Mouse (Mus musculus) heart, adult 2 months (tissue): ENCODE results near the gene Snai3. TPM values are rescaled to one million over a fixed set of nuclear protein-coding genes. Genes with fewer than 3 reads are reported as not detected.

Source experiments
- DNase-seq, 2 experiments: peaks; one replicate each; pipeline ENCODE4 v3.0.0; 2021
- H3K27ac ChIP-seq: fragments of 200-600 bp; 2 replicates; pipeline ENCODE4 v1.8.1; 2022
- H3K27me3 ChIP-seq: fragments of 200-500 bp; 2 replicates; pipeline ENCODE4 v1.6.1; 2012; ENCODE audit warnings: mild to moderate bottlenecking, low read length, inconsistent platforms, mixed read lengths; ENCODE audit not compliant: control insufficient read depth, insufficient read depth
- H3K36me3 ChIP-seq: fragments of 200-500 bp; 2 replicates; pipeline ENCODE4 v1.6.1; 2012; ENCODE audit warnings: low read length, inconsistent platforms; ENCODE audit not compliant: control insufficient read depth, insufficient read depth
- H3K4me1 ChIP-seq: fragments of 200-500 bp; 2 replicates; pipeline ENCODE4 v1.6.1; 2011; ENCODE audit warnings: low read length; ENCODE audit not compliant: control insufficient read depth, insufficient read depth
- H3K4me3 ChIP-seq: fragments of 200-600 bp; 2 replicates; pipeline ENCODE4 v1.8.1; 2022
- H3K79me2 ChIP-seq: fragments of 200-500 bp; replicated peaks from 2 replicates; pipeline ENCODE4 v1.6.1; 2012; ENCODE audit warnings: mild to moderate bottlenecking, inconsistent platforms, low read length, moderate library complexity, mixed read lengths; ENCODE audit not compliant: control insufficient read depth, insufficient read depth
- H3K9ac ChIP-seq: fragments of 200-500 bp; 2 replicates; pipeline ENCODE4 v1.6.1; 2012; ENCODE audit warnings: low read depth, mild to moderate bottlenecking, control low read depth, inconsistent platforms, low read length, mixed read lengths
- CTCF ChIP-seq: fragments of 200-600 bp; IDR thresholded peaks from 2 replicates; pipeline ENCODE4 v1.8.1; 2022; ENCODE audit warnings: antibody characterized with exemption, mild to moderate bottlenecking, moderate library complexity
- EP300 ChIP-seq: fragments of 200-500 bp; IDR thresholded peaks from 2 replicates; pipeline ENCODE4 v1.6.1; 2011; ENCODE audit warnings: low read depth, low read length, control low read depth; ENCODE audit not compliant: insufficient read depth
- POLR2A ChIP-seq: fragments of 200-500 bp; IDR thresholded peaks from 2 replicates; pipeline ENCODE4 v1.6.1; 2011; ENCODE audit warnings: mild to moderate bottlenecking, low read depth, low read length, control low read depth; ENCODE audit not compliant: insufficient read depth
- WGBS: fragments of 180-500 bp; shearing (Covaris S2); methylation state at CpG from one replicate; pipeline ENCODE4 v1.1.7; 2018; 5-methylcytosine and 5-hydroxymethylcytosine counted together
- intact Hi-C: fragments of 180-260 bp; cut with DNase I; formaldehyde crosslinking; loops from one replicate; pipeline ENCODE4 v1.15.1; 2025
- polyA plus RNA-seq: library from polyadenylated mRNA; depleted of rRNA; stranded (reverse); fragments of >200 nt; gene quantifications from 2 replicates; pipeline ENCODE4 v1.2.3, GENCODE M21; 2012
- total RNA-seq, 2 experiments: library from RNA; stranded (reverse); gene quantifications; 2 replicates each; pipeline ENCODE4 v1.2.3; 2021

The Snai3 gene
- total and polyA plus RNA-seq, 3 experiments, result 1.6 to 8.2 (median 8.1) TPM

DNA sequence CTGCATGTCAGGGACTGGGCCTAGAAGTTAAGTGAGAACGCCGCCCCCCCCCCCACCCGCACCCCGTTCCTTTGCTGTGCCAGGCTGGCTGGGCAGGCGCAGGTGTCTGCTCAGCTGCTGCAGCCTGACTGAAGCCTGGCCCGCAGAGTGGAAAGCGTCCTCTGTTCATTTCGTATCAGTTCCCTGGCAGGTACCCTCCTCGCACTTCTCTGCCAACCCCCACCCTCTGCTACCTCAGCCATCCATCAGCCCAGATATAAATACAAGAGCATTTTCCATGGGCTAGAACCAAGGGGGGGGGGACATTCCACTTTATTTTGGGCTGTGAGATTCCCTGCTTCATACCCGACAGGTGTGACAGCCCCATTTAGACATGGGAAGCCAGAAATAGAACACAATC is 8.4 kb downstream of the Snai3 start:
- no peaks in the 10 kb centered on the region for H3K79me2 ChIP-seq
- peak in 1 of 2 experiments; percentile 68 for DNase-seq
- H3K27me3 ChIP-seq, result no peaks in the 10 kb centered on the region
- intact Hi-C loops, result no loop called here
- 70% methylated on average over 9 of the region's 10 CpGs for WGBS
- no peak overlapping the region for H3K4me3 ChIP-seq
- H3K36me3 ChIP-seq, result no peaks in the 10 kb centered on the region
- peak overlapping the region; percentile 54 for H3K27ac ChIP-seq
- H3K4me1 ChIP-seq, result no peaks in the 10 kb centered on the region
- H3K9ac ChIP-seq, result no peak overlapping the region
- TF ChIP-seq CTCF (no peak), POLR2A (no peak; the same call in 1 of the 2 replicates), EP300 (peak; percentile 80)

DNA sequence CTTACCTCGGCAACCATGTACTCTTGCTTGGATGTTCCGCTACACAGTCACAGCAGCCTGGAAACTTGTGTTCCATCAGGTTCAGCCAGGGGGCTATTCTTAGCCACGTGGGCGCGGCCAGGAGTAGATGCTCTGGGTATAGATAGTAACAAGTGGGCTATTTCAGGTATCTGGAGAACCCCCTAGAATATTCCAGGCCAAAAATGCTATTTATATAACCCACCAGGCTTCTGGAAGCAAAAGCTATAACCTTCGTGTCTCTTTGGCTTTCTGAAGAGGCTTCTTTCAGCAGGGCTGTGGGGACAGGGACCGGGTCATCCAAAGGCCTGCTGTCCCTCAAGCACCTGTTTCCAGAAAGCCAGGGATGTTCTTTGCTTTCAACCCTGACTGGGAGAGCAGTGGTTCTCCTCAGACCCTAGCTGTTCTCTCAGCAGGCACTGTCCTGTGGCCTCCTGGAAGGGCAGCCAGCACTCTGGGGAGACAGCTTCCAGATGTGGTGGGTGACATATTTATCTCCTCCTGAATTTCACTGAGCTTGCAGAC is 9.3 kb downstream of the Snai3 start:
- peak; percentile 40 to 76 for DNase-seq
- intact Hi-C loops, result no loop called here
- Histone ChIP-seq H3K27ac (peak overlapping the region; percentile 92), H3K27me3 (no peaks in the 10 kb centered on the region), H3K36me3 (no peaks in the 10 kb centered on the region), H3K79me2 (no peaks in the 10 kb centered on the region), H3K4me1 (no peaks in the 10 kb centered on the region), H3K4me3 (no peak overlapping the region), H3K9ac (peak overlapping the region; percentile 36)
- TF ChIP-seq CTCF (peak; percentile 44), POLR2A (peak; percentile 30; the same call in 1 of the 2 replicates), EP300 (peak; percentile 90)
- 41% methylated on average over 7 of the region's 7 CpGs for WGBS

DNA sequence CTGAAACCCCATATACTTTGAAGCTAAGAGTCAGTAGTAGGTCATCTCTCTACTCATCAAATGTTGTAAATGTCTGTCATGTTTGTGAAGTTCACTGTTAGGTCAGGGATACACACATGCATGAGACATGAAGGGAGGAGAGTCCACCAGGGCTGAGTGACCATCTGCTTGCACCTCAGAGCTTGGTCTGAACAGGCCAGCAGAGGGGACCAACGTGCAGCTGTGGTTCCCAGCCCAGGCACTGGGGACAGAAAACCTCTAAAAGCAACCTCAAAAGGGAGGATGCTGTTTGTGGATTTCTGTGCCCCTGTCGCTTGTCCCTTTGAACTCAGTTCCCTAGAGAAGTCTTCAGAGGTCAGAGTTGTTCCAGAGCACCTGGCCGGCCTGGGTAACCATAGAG is 15.3 kb downstream of the Snai3 start:
- intact Hi-C loops, result no loop called here
- no peak for DNase-seq
- no peaks in the 10 kb centered on the region for H3K36me3 ChIP-seq
- H3K9ac ChIP-seq, result no peak overlapping the region
- H3K27me3 ChIP-seq, result no peaks in the 10 kb centered on the region
- peak overlapping the region; percentile 95 for H3K27ac ChIP-seq
- no peak overlapping the region for H3K4me3 ChIP-seq
- peaks cover 2% of the 10 kb centered on the region; the same call in 1 of the 2 replicates for H3K4me1 ChIP-seq
- H3K79me2 ChIP-seq, result no peaks in the 10 kb centered on the region
- WGBS, result 49% methylated on average over 3 of the region's 3 CpGs
- 0 out of 2 replicates have a peak, but pooled peaks have one; percentile 20 for TF ChIP-seq EP300
- no peak for TF ChIP-seq POLR2A
- peak; percentile 56 for TF ChIP-seq CTCF

DNA sequence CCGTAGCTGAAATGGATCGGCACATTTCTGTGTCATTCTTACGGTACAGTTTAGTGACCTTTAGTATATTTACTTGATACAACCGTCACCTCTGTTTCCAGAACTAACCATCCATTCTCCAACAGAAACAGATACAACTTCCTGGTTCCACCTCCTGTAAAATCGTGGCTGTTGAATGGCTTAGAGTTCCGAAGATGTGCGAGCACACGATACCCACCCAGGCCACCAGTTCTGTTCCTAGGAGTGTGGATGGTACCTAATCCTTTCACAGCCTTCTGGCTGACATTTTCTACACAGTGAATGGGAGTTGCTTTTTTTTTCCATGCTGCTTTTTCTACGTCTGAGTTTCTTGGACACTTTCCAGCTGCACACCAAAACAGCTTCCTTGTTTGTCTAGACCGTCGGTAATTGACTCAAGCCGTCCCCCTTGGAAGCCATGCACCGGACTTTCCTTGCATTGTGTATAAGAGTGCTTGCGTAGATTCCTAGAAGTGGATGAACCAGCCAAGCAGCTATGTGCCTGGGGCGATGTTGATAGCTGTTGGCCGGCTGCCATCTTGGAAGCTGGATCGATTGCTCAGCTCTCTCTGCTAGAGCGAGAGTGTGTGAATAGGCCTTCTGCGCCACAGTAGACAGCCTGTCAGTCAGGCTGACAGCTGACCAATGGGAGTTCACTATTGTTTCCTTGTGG is 16.3 kb downstream of the Snai3 start:
- H3K4me3 ChIP-seq, result peak overlapping the region; percentile 70
- H3K27me3 ChIP-seq, result no peaks in the 10 kb centered on the region
- intact Hi-C loops, result loop anchor here (5.0 kb wide), 2 partner anchors 67 to 162 kb away; partner anchors contain the start of genes Zc3h18 and Zfpm1
- H3K36me3 ChIP-seq, result no peaks in the 10 kb centered on the region
- peak overlapping the region; percentile 78 for H3K9ac ChIP-seq
- WGBS, result under 1% methylated on average over 19 of the region's 19 CpGs
- DNase-seq, result peak; percentile 86 to 90
- no peaks in the 10 kb centered on the region for H3K79me2 ChIP-seq
- H3K4me1 ChIP-seq, result peaks cover 2% of the 10 kb centered on the region; the same call in 1 of the 2 replicates
- peak overlapping the region; percentile 95 for H3K27ac ChIP-seq
- TF ChIP-seq CTCF, result no peak
- peak; percentile 78 for TF ChIP-seq EP300
- TF ChIP-seq POLR2A, result peak; percentile 56

DNA sequence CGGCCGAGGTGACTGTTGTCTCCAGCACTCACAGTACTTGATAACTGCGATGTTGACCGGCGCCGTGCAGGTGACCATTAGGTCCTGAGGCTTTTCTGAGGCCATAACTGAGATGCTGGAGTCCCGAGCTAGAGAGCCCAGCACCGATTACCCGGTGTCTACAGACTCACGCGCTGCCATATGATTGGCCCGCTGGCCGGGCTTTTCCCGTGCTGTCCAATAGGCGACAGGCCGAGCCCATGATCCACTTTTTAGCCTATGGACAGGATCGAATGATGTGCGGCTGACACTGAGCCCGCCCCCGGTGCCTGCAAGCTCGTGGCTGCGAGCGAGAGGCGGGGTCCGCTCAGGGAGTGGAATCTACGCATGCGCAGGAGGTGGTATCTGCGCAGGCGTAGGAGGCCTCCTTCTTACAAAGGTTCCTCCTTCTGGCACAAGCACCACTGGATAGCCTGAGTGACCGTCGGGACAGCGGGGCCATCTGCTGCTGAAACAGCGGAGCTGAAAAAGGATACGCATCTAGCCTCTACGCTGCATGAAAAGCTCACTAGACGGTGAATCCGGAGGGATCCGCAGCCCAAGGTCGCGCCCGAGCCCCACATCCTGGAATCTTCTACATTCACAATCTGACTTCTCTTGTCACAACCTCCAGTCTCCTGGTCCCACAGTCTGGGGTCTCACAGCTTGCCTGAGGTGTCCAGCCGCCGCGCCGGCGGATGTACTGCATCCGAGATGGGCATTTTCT is 17.1 kb downstream of the Snai3 start, which contains the start of gene Mvd:
Mvd (minus strand) TSS at position 161 of the 745 bp plus-strand sequence.
- WGBS, result under 1% methylated on average over 47 of the region's 47 CpGs
- no peaks in the 10 kb centered on the region for H3K27me3 ChIP-seq
- TF ChIP-seq CTCF (peak; percentile 62), EP300 (peak; percentile 94), POLR2A (peak; percentile 98)
- H3K4me3 ChIP-seq, result peak within 1 kb of the TSS; percentile 78
- intact Hi-C loops, result loop anchor here (5.0 kb wide), 2 partner anchors 66 to 161 kb away; partner anchors contain the start of genes Zc3h18 and Zfpm1
- no peaks in the 10 kb centered on the region for H3K36me3 ChIP-seq
- H3K79me2 ChIP-seq, result no peaks in the 10 kb centered on the region
- peak within 1 kb of the TSS; percentile 95 for H3K27ac ChIP-seq
- peaks cover 2% of the 10 kb centered on the region; the same call in 1 of the 2 replicates for H3K4me1 ChIP-seq
- peak; percentile 97 to 100 for DNase-seq
- H3K9ac ChIP-seq, result peak within 1 kb of the TSS; percentile 78
